Mouse (Mus musculus) thymus, adult 2 months (tissue): ENCODE data around the gene Gng12. TPM values are rescaled to one million over a fixed set of nuclear protein-coding genes. Genes with fewer than 3 reads are reported as not detected.
"Not testable (repeated sequence)": the region's sequence is repeated elsewhere in the genome, so short reads cannot be mapped to it uniquely, and the experiment has no call there.

Experiments
- DNase-seq: peaks from one replicate; pipeline ENCODE4 v3.0.0; 2021
- H3K27ac ChIP-seq: fragments of 200-500 bp; 2 replicates; pipeline ENCODE4 v1.5.1; 2012; ENCODE audit warnings: low read length, control low read depth; ENCODE audit not compliant: control insufficient read depth, insufficient read depth
- H3K27me3 ChIP-seq: fragments of 200-500 bp; 2 replicates; pipeline ENCODE4 v1.6.1; 2012; ENCODE audit warnings: mild to moderate bottlenecking, low read length, moderate library complexity, mixed read lengths; ENCODE audit not compliant: control insufficient read depth, insufficient read depth
- H3K36me3 ChIP-seq: fragments of 200-500 bp; 2 replicates; pipeline ENCODE4 v1.6.1; 2012; ENCODE audit warnings: mild to moderate bottlenecking, low read length, moderate library complexity; ENCODE audit not compliant: control insufficient read depth, insufficient read depth
- H3K4me1 ChIP-seq: fragments of 200-500 bp; replicated peaks from 2 replicates; pipeline ENCODE4 v1.6.1; 2012; ENCODE audit warnings: low read length; ENCODE audit not compliant: control insufficient read depth, insufficient read depth
- H3K4me3 ChIP-seq: fragments of 200-500 bp; 2 replicates; pipeline ENCODE4 v1.5.1; 2012; ENCODE audit warnings: mild to moderate bottlenecking, low read length, control low read depth, moderate library complexity; ENCODE audit not compliant: control insufficient read depth, insufficient read depth
- CTCF ChIP-seq: fragments of 200-500 bp; IDR thresholded peaks from 2 replicates; pipeline ENCODE4 v1.5.1; 2012; ENCODE audit warnings: mild to moderate bottlenecking, control low read depth, low read length, moderate library complexity, borderline replicate concordance; ENCODE audit not compliant: control insufficient read depth, poor library complexity, insufficient read depth; ENCODE audit errors: extremely low read depth
- POLR2A ChIP-seq: fragments of 200-500 bp; IDR thresholded peaks from 2 replicates; pipeline ENCODE4 v1.6.1; 2012; ENCODE audit warnings: mild to moderate bottlenecking, low read length, control low read depth, moderate library complexity; ENCODE audit not compliant: control insufficient read depth, poor library complexity, insufficient read depth; ENCODE audit errors: extremely low read depth
- WGBS: fragments of 180-500 bp; shearing (Covaris S2); methylation state at CpG from one replicate; pipeline ENCODE4 v1.1.7; 2018; 5-methylcytosine and 5-hydroxymethylcytosine counted together
- polyA plus RNA-seq: library from polyadenylated mRNA; depleted of rRNA; stranded (reverse); fragments of >200 nt; gene quantifications from 2 replicates; pipeline ENCODE4 v1.2.3, GENCODE M21; 2012

Gene Gng12
- polyA plus RNA-seq, 1 experiment = 10.8 TPM

DNA sequence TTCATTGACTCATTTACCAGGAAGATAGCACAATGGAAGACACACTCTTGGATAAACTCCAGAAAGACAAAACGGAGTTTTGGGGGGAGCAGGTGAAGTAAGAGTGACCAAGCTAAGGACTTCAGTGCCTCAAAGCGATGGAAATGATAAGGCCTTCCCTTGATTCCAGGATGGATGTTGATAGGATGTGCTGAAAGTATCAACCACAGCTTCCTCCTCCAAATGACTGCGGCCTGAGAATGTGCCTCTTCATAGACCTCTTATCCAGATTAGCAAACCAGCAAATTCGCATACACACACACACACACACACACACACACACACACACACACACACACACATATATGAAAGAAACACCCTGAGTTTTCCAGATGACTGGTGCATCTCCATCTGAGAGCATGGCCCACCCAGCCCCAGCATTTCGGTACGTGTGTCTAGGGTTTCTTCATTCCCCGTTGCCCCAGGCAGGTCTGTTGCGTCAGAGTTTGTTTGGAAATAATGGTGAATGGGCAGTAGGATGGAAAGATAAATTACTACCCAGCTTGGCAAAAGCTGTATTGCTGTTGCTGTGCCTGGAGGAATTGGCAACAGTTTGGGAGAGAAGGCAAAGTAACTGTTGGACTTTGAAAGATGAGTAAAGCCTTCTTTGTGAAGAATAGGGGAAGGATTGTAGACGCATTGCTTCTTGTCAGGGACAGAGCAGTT is 131.4 kb downstream of the Gng12 start:
- no peak for DNase-seq
- TF ChIP-seq CTCF (no peak), POLR2A (no peak)
- no peaks in the 10 kb centered on the region for H3K4me1 ChIP-seq
- no peak overlapping the region for H3K4me3 ChIP-seq
- 94% methylated on average over 9 of the region's 9 CpGs for WGBS
- no peaks in the 10 kb centered on the region for H3K27me3 ChIP-seq
- no peak overlapping the region for H3K27ac ChIP-seq
- no peaks in the 10 kb centered on the region for H3K36me3 ChIP-seq

- TF ChIP-seq CTCF = no peak
- TF ChIP-seq POLR2A = no peak
- 92% methylated on average over 5 of the region's 5 CpGs for WGBS
- no peak for DNase-seq
- H3K36me3 ChIP-seq = no peaks in the 10 kb centered on the region
- H3K4me3 ChIP-seq = no peak overlapping the region
- no peaks in the 10 kb centered on the region for H3K27me3 ChIP-seq
- no peak overlapping the region for H3K27ac ChIP-seq
- no peaks in the 10 kb centered on the region for H3K4me1 ChIP-seq
These were observed 133.2 kb downstream of the Gng12 start for GRCm38 (mm10) chr6:67029312-67029950.

- Histone ChIP-seq H3K4me1 (no peaks in the 10 kb centered on the region), H3K27ac (no peak overlapping the region), H3K36me3 (no peaks in the 10 kb centered on the region), H3K27me3 (no peaks in the 10 kb centered on the region), H3K4me3 (no peak overlapping the region)
- WGBS = 84% methylated on average over 3 of the region's 3 CpGs
- TF ChIP-seq CTCF = no peak
- TF ChIP-seq POLR2A = no peak
- DNase-seq = no peak
These were observed 133.8 kb downstream of the Gng12 start for GRCm38 (mm10) chr6:67029987-67030386.

DNA sequence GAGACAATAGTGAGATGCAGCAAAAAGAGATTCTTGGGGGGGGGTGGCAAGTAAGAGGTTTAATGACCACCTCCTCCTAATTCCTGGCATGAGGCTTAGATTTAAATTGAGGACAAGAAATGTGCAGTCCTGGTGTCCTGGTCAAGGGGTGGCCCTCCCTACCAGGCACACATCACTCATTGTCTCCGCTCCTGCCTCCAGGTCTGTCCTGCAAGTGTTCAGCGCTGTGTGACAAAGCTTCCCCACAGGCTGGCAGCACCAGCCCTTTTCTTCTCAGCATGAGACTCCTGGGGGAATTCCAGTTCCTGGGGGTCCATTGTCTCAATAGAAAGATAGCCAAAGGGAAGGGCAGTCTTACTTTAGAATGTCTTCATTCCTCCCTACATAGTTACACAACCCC is 134.2 kb downstream of the Gng12 start:
- Histone ChIP-seq H3K4me1 (0 out of 2 replicates have a peak, but pooled peaks cover 2% of the 10 kb centered on the region), H3K27ac (no peak overlapping the region), H3K4me3 (no peak overlapping the region), H3K27me3 (no peaks in the 10 kb centered on the region), H3K36me3 (no peaks in the 10 kb centered on the region)
- 97% methylated on average over 2 of the region's 2 CpGs for WGBS
- no peak for DNase-seq
- TF ChIP-seq POLR2A (no peak), CTCF (no peak)

GRCm38 (mm10) chr6:67030846-67031245 is 134.6 kb downstream of the Gng12 start:
- Histone ChIP-seq H3K4me3 (no peak overlapping the region), H3K27me3 (no peaks in the 10 kb centered on the region), H3K36me3 (no peaks in the 10 kb centered on the region), H3K4me1 (peaks cover 4% of the 10 kb centered on the region; the same call in 1 of the 2 replicates), H3K27ac (no peak overlapping the region)
- 95% methylated on average over 5 of the region's 5 CpGs for WGBS
- no peak for TF ChIP-seq CTCF
- no peak for TF ChIP-seq POLR2A
- no peak for DNase-seq

- H3K27ac ChIP-seq, H3K4me1 ChIP-seq, H3K4me3 ChIP-seq, H3K27me3 ChIP-seq, DNase-seq, H3K36me3 ChIP-seq: not testable (repeated sequence)
These were observed 136.4 kb downstream of the Gng12 start for GRCm38 (mm10) chr6:67032551-67032950.

GRCm38 (mm10) chr6:67032972-67033371 is 136.8 kb downstream of the Gng12 start:
- not testable (repeated sequence) for H3K4me1 ChIP-seq, DNase-seq, H3K27ac ChIP-seq, H3K27me3 ChIP-seq, H3K36me3 ChIP-seq, H3K4me3 ChIP-seq
- 92% methylated on average over 3 of the region's 4 CpGs for WGBS
